Mouse (Mus musculus): ENCODE measurements around the gene Gnaz. TPM values are rescaled to one million over a fixed set of nuclear protein-coding genes. Genes with fewer than 3 reads are reported as not detected.
A peak's percentile ranks its signal among the peaks of the same experiment; 100 is the strongest.

Gnaz gene
- polyA plus RNA-seq, 1 experiment from 2014 or later, result 2.4 TPM

- H3K4me2 ChIP-seq (replicated peaks), result no peak overlapping the region
- ATAC-seq (ENCODE audit: low FRiP score, low read depth), result no peak
- no peak overlapping the region for H3K9ac ChIP-seq
- no peaks in the 10 kb centered on the region for H3K9me3 ChIP-seq
- WGBS, result 87% methylated on average over 7 of the region's 7 CpGs
- H3K27me3 ChIP-seq, result peaks cover 7% of the 10 kb centered on the region; the same call in 1 of the 2 replicates
- no peaks in the 10 kb centered on the region for H3K4me1 ChIP-seq
- H3K27ac ChIP-seq, result no peak overlapping the region
- no peaks in the 10 kb centered on the region for H3K36me3 ChIP-seq
- no peak overlapping the region for H3K4me3 ChIP-seq
Observed at GRCm38 (mm10) chr10:74975626-74976025, 8.6 kb downstream of the Gnaz start.

- ATAC-seq (ENCODE audit: low FRiP score, low read depth), result no peak
- Histone ChIP-seq H3K9ac (no peak overlapping the region), H3K27ac (no peak overlapping the region), H3K9me3 (no peaks in the 10 kb centered on the region), H3K36me3 (no peaks in the 10 kb centered on the region), H3K4me3 (no peak overlapping the region), H3K4me2 (replicated peaks) (no peak overlapping the region), H3K4me1 (no peaks in the 10 kb centered on the region), H3K27me3 (peaks cover 7% of the 10 kb centered on the region; the same call in 1 of the 2 replicates)
- WGBS, result 82% methylated on average over 7 of the region's 7 CpGs
Observed at GRCm38 (mm10) chr10:74976429-74976828, 9.5 kb downstream of the Gnaz start.

- H3K27ac ChIP-seq, result no peak overlapping the region
- H3K36me3 ChIP-seq, result no peaks in the 10 kb centered on the region
- ATAC-seq (ENCODE audit: low FRiP score, low read depth), result no peak
- H3K4me2 ChIP-seq (replicated peaks), result no peak overlapping the region
- no peak overlapping the region for H3K9ac ChIP-seq
- H3K27me3 ChIP-seq, result peaks cover 7% of the 10 kb centered on the region; the same call in 1 of the 2 replicates
- 58% methylated on average over 4 of the region's 4 CpGs for WGBS
- H3K9me3 ChIP-seq, result no peaks in the 10 kb centered on the region
- no peaks in the 10 kb centered on the region for H3K4me1 ChIP-seq
- H3K4me3 ChIP-seq, result no peak overlapping the region
Observed at GRCm38 (mm10) chr10:74978056-74978455, 11.1 kb downstream of the Gnaz start.

GRCm38 (mm10) chr10:74981159-74981558, 14.2 kb downstream of the Gnaz start:
- Histone ChIP-seq H3K36me3 (no peaks in the 10 kb centered on the region), H3K4me2 (replicated peaks) (no peak overlapping the region), H3K27ac (no peak overlapping the region), H3K4me1 (no peaks in the 10 kb centered on the region), H3K4me3 (no peak overlapping the region), H3K27me3 (peaks cover 7% of the 10 kb centered on the region; the same call in 1 of the 2 replicates), H3K9me3 (no peaks in the 10 kb centered on the region), H3K9ac (no peak overlapping the region)
- WGBS, result 81% methylated on average over 12 of the region's 12 CpGs
- ATAC-seq (ENCODE audit: low FRiP score, low read depth), result no peak

GRCm38 (mm10) chr10:74983176-74983575, 16.2 kb downstream of the Gnaz start:
- no peak for ATAC-seq (ENCODE audit: low FRiP score, low read depth)
- no peaks in the 10 kb centered on the region for H3K36me3 ChIP-seq
- H3K27me3 ChIP-seq, result peaks cover 6% of the 10 kb centered on the region; the same call in 1 of the 2 replicates
- H3K4me1 ChIP-seq, result no peaks in the 10 kb centered on the region
- WGBS, result 69% methylated on average over 8 of the region's 8 CpGs
- H3K9me3 ChIP-seq, result no peaks in the 10 kb centered on the region
- H3K4me3 ChIP-seq, result no peak overlapping the region
- H3K9ac ChIP-seq, result no peak overlapping the region
- no peak overlapping the region for H3K27ac ChIP-seq
- no peak overlapping the region for H3K4me2 ChIP-seq (replicated peaks)

DNA sequence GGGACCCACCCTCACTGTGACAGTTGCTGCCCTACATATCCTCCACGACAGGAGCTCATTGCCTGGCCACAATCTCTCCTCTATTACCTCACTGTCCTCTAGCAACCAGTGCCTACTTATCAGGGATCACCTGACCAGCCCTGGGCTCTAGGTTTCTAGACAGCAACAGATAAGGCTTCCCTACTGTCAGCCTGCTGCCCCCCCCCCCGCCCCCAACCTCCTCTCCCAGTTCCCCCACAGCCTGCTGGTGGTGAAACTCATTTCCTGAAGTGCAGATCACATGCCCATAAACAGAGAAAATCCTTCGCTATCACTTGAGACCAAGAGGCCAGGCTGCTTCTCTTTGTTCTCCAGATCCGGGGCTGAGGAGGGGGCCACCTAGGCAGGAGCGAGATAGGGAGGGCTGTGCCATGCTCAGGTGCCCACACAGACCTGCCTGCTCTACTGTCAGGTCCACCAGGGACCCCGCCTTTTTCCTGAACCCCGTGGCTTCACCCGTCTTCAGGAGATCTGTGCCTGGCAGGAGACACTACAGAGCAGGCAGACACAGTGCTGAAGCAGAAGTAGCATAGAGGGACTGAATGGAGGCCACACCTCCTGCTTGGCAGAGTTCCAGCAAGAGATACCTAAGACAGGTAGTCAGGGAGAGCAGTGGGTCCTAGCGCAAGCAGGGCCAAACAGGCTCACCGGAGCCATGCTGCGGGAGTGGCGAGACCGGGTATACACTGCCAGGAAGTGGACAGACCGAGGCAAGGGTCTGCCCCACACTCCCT, 20.9 kb downstream of the Gnaz start:
- 68% methylated on average over 14 of the region's 14 CpGs for WGBS
- H3K4me3 ChIP-seq, result no peak overlapping the region
- H3K9me3 ChIP-seq, result no peaks in the 10 kb centered on the region
- H3K27ac ChIP-seq, result no peak overlapping the region
- H3K4me1 ChIP-seq, result 0 out of 2 replicates have a peak, but pooled peaks cover 7% of the 10 kb centered on the region
- H3K27me3 ChIP-seq, result peaks cover 4% of the 10 kb centered on the region
- no peak overlapping the region for H3K4me2 ChIP-seq (replicated peaks)
- ATAC-seq (ENCODE audit: low FRiP score, low read depth), result no peak; the same call in 1 of the 2 replicates
- no peak overlapping the region for H3K9ac ChIP-seq
- H3K36me3 ChIP-seq, result peaks cover 9% of the 10 kb centered on the region

- no peak overlapping the region for H3K4me2 ChIP-seq (replicated peaks)
- H3K9me3 ChIP-seq, result no peaks in the 10 kb centered on the region
- peaks cover 13% of the 10 kb centered on the region; the same call in 1 of the 2 replicates for H3K4me1 ChIP-seq
- H3K27me3 ChIP-seq, result peaks cover 7% of the 10 kb centered on the region
- ATAC-seq (ENCODE audit: low FRiP score, low read depth), result no peak
- no peak overlapping the region for H3K4me3 ChIP-seq
- no peak overlapping the region for H3K9ac ChIP-seq
- H3K36me3 ChIP-seq, result peaks cover 9% of the 10 kb centered on the region
- 65% methylated on average over 4 of the region's 4 CpGs for WGBS
- no peak overlapping the region for H3K27ac ChIP-seq
Observed at GRCm38 (mm10) chr10:74989814-74990213, 22.8 kb downstream of the Gnaz start.

DNA sequence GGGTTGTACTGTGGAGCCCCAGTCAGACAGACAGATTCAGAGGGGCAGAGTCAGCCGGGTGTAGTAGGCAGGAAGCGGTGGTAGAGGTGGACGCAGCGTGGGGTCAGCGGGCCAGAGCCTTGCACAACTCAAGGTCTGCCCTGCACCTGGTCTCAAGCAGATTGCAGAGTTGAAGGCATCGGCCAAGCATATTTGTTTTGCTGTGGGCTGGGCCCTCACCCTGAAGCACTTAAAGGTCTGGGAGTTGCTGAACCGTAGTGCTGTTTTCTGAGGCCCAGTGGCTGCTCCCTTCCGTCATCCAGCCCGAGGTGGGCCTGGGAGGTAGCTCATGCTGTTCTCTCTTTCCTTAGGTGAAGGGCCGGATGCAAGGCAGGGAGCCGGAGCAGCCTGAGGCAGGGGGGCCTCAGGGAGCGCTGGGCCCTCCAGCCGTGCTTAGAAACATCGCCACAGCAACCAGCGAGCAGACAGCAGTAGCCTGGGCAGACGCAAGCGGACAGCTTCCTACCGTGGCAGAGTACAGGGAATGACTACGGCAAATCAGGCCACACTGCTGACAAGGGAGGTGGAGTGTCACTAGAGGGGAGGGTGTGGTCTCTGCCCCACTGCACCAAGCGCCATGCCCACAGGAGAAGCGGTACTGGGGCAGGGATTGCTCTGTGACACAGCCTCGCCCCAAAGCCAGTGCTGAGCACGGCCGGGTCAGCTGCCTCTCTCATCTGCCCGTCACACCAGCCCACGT, 23.8 kb downstream of the Gnaz start:
- Histone ChIP-seq H3K9ac (no peak overlapping the region), H3K36me3 (peaks cover 9% of the 10 kb centered on the region), H3K9me3 (no peaks in the 10 kb centered on the region), H3K27ac (no peak overlapping the region), H3K4me2 (replicated peaks) (no peak overlapping the region), H3K4me1 (peaks cover 18% of the 10 kb centered on the region), H3K27me3 (peaks cover 7% of the 10 kb centered on the region), H3K4me3 (no peak overlapping the region)
- WGBS, result 46% methylated on average over 26 of the region's 26 CpGs
- no peak for ATAC-seq (ENCODE audit: low FRiP score, low read depth)

- peaks cover 9% of the 10 kb centered on the region for H3K36me3 ChIP-seq
- ATAC-seq (ENCODE audit: low FRiP score, low read depth), result no peak
- H3K9ac ChIP-seq, result no peak overlapping the region
- peak overlapping the region; percentile 65 for H3K4me2 ChIP-seq (replicated peaks)
- H3K27me3 ChIP-seq, result peaks cover 7% of the 10 kb centered on the region
- H3K4me1 ChIP-seq, result peaks cover 26% of the 10 kb centered on the region
- H3K4me3 ChIP-seq, result peak overlapping the region; percentile 32; the same call in 1 of the 2 replicates
- no peak overlapping the region for H3K27ac ChIP-seq
- 19% methylated on average over 5 of the region's 5 CpGs for WGBS
- no peaks in the 10 kb centered on the region for H3K9me3 ChIP-seq
Observed at GRCm38 (mm10) chr10:74994863-74995262, 27.9 kb downstream of the Gnaz start.

DNA sequence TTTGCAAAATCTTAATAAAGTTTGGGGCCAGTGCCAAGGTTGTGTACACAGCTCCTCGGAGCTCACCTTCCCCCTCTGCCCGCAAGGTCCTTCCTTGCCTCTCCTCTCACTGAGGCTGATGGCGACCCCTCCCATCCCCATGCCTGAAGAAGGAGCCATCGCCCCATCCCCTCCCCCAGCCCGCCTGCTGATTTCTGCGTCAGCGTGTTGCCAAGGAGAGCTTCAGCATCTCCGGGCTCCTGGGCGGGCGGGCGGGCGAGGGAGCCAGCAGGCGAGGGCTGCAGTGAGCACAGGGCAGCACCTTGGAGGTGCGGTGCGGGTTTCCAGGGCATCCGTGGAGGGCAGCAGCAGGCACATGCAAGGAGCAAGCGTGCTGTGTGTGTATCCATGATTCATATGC, 28.4 kb downstream of the Gnaz start:
- H3K9ac ChIP-seq, result peak overlapping the region; percentile 63
- peaks cover 7% of the 10 kb centered on the region for H3K27me3 ChIP-seq
- H3K27ac ChIP-seq, result no peak overlapping the region
- H3K36me3 ChIP-seq, result peaks cover 9% of the 10 kb centered on the region
- H3K4me3 ChIP-seq, result peak overlapping the region; percentile 32
- peaks cover 25% of the 10 kb centered on the region for H3K4me1 ChIP-seq
- no peaks in the 10 kb centered on the region for H3K9me3 ChIP-seq
- H3K4me2 ChIP-seq (replicated peaks), result peak overlapping the region; percentile 65
- 3% methylated on average over 14 of the region's 17 CpGs for WGBS
- ATAC-seq (ENCODE audit: low FRiP score, low read depth), result peak; percentile 67

- Histone ChIP-seq H3K9ac (no peak overlapping the region), H3K36me3 (no peaks in the 10 kb centered on the region), H3K27ac (no peak overlapping the region), H3K27me3 (no peaks in the 10 kb centered on the region), H3K4me3 (no peak overlapping the region), H3K9me3 (no peaks in the 10 kb centered on the region), H3K4me1 (peaks cover 14% of the 10 kb centered on the region), H3K4me2 (replicated peaks) (no peak overlapping the region)
- ATAC-seq (ENCODE audit: low FRiP score, low read depth), result no peak
- 92% methylated on average over 8 of the region's 8 CpGs for WGBS
Observed at GRCm38 (mm10) chr10:75001391-75001790, 34.4 kb downstream of the Gnaz start.

GRCm38 (mm10) chr10:75004067-75004466, 37.1 kb downstream of the Gnaz start:
- H3K4me3 ChIP-seq, result no peak overlapping the region
- no peak overlapping the region for H3K4me2 ChIP-seq (replicated peaks)
- 53% methylated on average over 3 of the region's 3 CpGs for WGBS
- no peaks in the 10 kb centered on the region for H3K9me3 ChIP-seq
- no peak overlapping the region for H3K9ac ChIP-seq
- no peak for ATAC-seq (ENCODE audit: low FRiP score, low read depth)
- H3K27me3 ChIP-seq, result no peaks in the 10 kb centered on the region
- H3K36me3 ChIP-seq, result no peaks in the 10 kb centered on the region
- H3K4me1 ChIP-seq, result peaks cover 9% of the 10 kb centered on the region
- no peak overlapping the region for H3K27ac ChIP-seq

All from limb, embryonic 13.5 days (tissue).